Mouse (Mus musculus) embryonic stem cell, embryonic (primary cell): Measurements from ENCODE around the gene Chd1l.

Experiments
- CTCF ChIA-PET, 4 experiments: fragments of 300-600 bp in 2 of 4; fragments of 350-600 bp in 2 of 4; sonication (Branson Sonifier 250); formaldehyde crosslinking; loops; one replicate each; lab custom pipeline; 2022; ENCODE audit warnings: inconsistent platforms in 2 of 4; lab: Charles Lee
- POLR2A ChIA-PET, 4 experiments: fragments of 300-600 bp in 2 of 4; fragments of 350-600 bp in 2 of 4; sonication (Branson Sonifier 250); formaldehyde crosslinking; loops; one replicate each; lab custom pipeline; 2022; ENCODE audit warnings: antibody characterized with exemption in 4 of 4, inconsistent platforms in 1 of 4; lab: Charles Lee

Chd1l gene

GRCm38 (mm10) chr3:97590699-97591098 is 19.3 kb downstream of the Chd1l start:
- CTCF ChIA-PET, result interaction anchor here in 3 of 4 experiments (1.1 to 1.7 kb wide), 5 partner anchors 15 to 196 kb away, joined by 3 to 6 read pairs (median 4); partner anchors contain the start of gene Chd1l (in 2 of the 3)

GRCm38 (mm10) chr3:97587656-97588055 is 22.3 kb downstream of the Chd1l start:
- ChIA-PET POLR2A (interaction anchor here in 1 of 4 experiments (1.0 to 1.3 kb wide), 2 partner anchors 9 to 51 kb away, joined by 3 read pairs; no protein-coding TSS in a partner anchor), CTCF (interaction anchor here in 1 of 4 experiments (0.5 kb wide), 1 partner anchor 652 kb away, joined by 3 read pairs; no protein-coding TSS in a partner anchor)

More at GRCm38 (mm10) chr3:97590699-97591098, 19.3 kb downstream of the Chd1l start:
- POLR2A ChIA-PET, result interaction anchor here in 2 of 4 experiments (0.8 to 1.2 kb wide), 2 partner anchors 9 to 181 kb away, joined by 3 to 4 read pairs; no protein-coding TSS in a partner anchor

- ChIA-PET POLR2A (interaction anchor here in 3 of 4 experiments (0.5 to 1.2 kb wide), 11 partner anchors 17 to 284 kb away, joined by 3 to 4 read pairs (median 3); no protein-coding TSS in a partner anchor), CTCF (interaction anchor here (0.5 to 3.0 kb wide), 62 partner anchors 8 to 659 kb away, joined by 3 to 43 read pairs (median 4); partner anchors contain the start of gene Chd1l (in 3 of the 4))
Observed at GRCm38 (mm10) chr3:97585383-97586160, 24.4 kb downstream of the Chd1l start.

- POLR2A ChIA-PET, result interaction anchor here in 2 of 4 experiments (0.7 to 1.5 kb wide), 3 partner anchors 9 to 277 kb away, joined by 3 to 5 read pairs (median 3); no protein-coding TSS in a partner anchor
- CTCF ChIA-PET, result interaction anchor here in 2 of 4 experiments (1.4 to 1.6 kb wide), 2 partner anchors 12 to 36 kb away, joined by 4 to 5 read pairs; partner anchors contain the start of gene Chd1l (in 1 of the 2)
Observed at GRCm38 (mm10) chr3:97573807-97574206, 36.2 kb downstream of the Chd1l start.

- POLR2A ChIA-PET, result no interaction called here
- CTCF ChIA-PET, result interaction anchor here in 1 of 4 experiments (1.2 kb wide), 1 partner anchor 21 kb away, joined by 5 read pairs; no protein-coding TSS in a partner anchor
Observed at GRCm38 (mm10) chr3:97564588-97564987, 45.4 kb downstream of the Chd1l start.

GRCm38 (mm10) chr3:97558554-97558953 is 51.4 kb downstream of the Chd1l start:
- ChIA-PET POLR2A (no interaction called here), CTCF (no interaction called here)

- ChIA-PET CTCF (interaction anchor here in 2 of 4 experiments (0.7 to 1.0 kb wide), 2 partner anchors 47 to 64 kb away, joined by 3 read pairs; partner anchors contain the start of gene Chd1l (in 1 of the 2)), POLR2A (interaction anchor here in 3 of 4 experiments (0.5 to 1.8 kb wide), 8 partner anchors 9 to 1894 kb away, joined by 4 to 10 read pairs (median 5); no protein-coding TSS in a partner anchor)
Observed at GRCm38 (mm10) chr3:97546205-97546604, 63.8 kb downstream of the Chd1l start.

GRCm38 (mm10) chr3:97540171-97540570 is 69.8 kb downstream of the Chd1l start:
- CTCF ChIA-PET, result interaction anchor here in 3 of 4 experiments (0.7 to 1.3 kb wide), 5 partner anchors 11 to 907 kb away, joined by 3 to 6 read pairs (median 3); no protein-coding TSS in a partner anchor
- POLR2A ChIA-PET, result interaction anchor here (0.6 to 1.8 kb wide), 12 partner anchors 8 to 1659 kb away, joined by 3 to 7 read pairs (median 4); no protein-coding TSS in a partner anchor

GRCm38 (mm10) chr3:97538634-97539033 is 71.4 kb downstream of the Chd1l start:
- CTCF ChIA-PET, result interaction anchor here in 1 of 4 experiments (0.8 kb wide), 1 partner anchor 47 kb away, joined by 3 read pairs; no protein-coding TSS in a partner anchor
- POLR2A ChIA-PET, result no interaction called here

- CTCF ChIA-PET, result interaction anchor here in 3 of 4 experiments (0.7 to 3.3 kb wide), 6 partner anchors 13 to 144 kb away, joined by 3 to 43 read pairs (median 10); no protein-coding TSS in a partner anchor
- POLR2A ChIA-PET, result interaction anchor here in 3 of 4 experiments (0.7 to 2.1 kb wide), 10 partner anchors 9 to 73 kb away, joined by 3 to 10 read pairs (median 4); no protein-coding TSS in a partner anchor
Observed at GRCm38 (mm10) chr3:97537006-97537405, 73.0 kb downstream of the Chd1l start.

- ChIA-PET POLR2A (interaction anchor here in 3 of 4 experiments (0.6 to 1.3 kb wide), 8 partner anchors 9 to 727 kb away, joined by 3 to 4 read pairs (median 3); no protein-coding TSS in a partner anchor), CTCF (interaction anchor here (0.5 to 3.3 kb wide), 11 partner anchors 20 to 143 kb away, joined by 3 to 43 read pairs (median 4); partner anchors contain the start of gene Chd1l (in 2 of the 4))
Observed at GRCm38 (mm10) chr3:97535660-97536059, 74.3 kb downstream of the Chd1l start.

GRCm38 (mm10) chr3:97525458-97525857 is 84.5 kb downstream of the Chd1l start:
- POLR2A ChIA-PET, result interaction anchor here in 1 of 4 experiments (1.6 kb wide), 1 partner anchor 11 kb away, joined by 4 read pairs; no protein-coding TSS in a partner anchor
- CTCF ChIA-PET, result interaction anchor here (0.5 to 2.2 kb wide), 9 partner anchors 14 to 221 kb away, joined by 3 to 10 read pairs (median 6); partner anchors contain the start of gene Chd1l (in 1 of the 4)

GRCm38 (mm10) chr3:97524835-97525234 is 85.2 kb downstream of the Chd1l start:
- ChIA-PET CTCF (interaction anchor here (0.6 to 2.2 kb wide), 12 partner anchors 12 to 1389 kb away, joined by 3 to 10 read pairs (median 5); partner anchors contain the start of gene Chd1l (in 1 of the 4)), POLR2A (interaction anchor here in 1 of 4 experiments (1.6 kb wide), 1 partner anchor 12 kb away, joined by 4 read pairs; no protein-coding TSS in a partner anchor)

- ChIA-PET POLR2A (interaction anchor here in 2 of 4 experiments (0.7 to 0.9 kb wide), 2 partner anchors 214 to 307 kb away, joined by 3 read pairs; no protein-coding TSS in a partner anchor), CTCF (interaction anchor here in 3 of 4 experiments (0.9 to 2.1 kb wide), 4 partner anchors 63 to 184 kb away, joined by 3 to 7 read pairs (median 3); no protein-coding TSS in a partner anchor)
Observed at GRCm38 (mm10) chr3:97521946-97522731, 87.9 kb downstream of the Chd1l start.

- CTCF ChIA-PET, result no interaction called here
- POLR2A ChIA-PET, result no interaction called here
Observed at GRCm38 (mm10) chr3:97519883-97520282, 90.1 kb downstream of the Chd1l start.

- CTCF ChIA-PET, result no interaction called here
- POLR2A ChIA-PET, result no interaction called here
Observed at GRCm38 (mm10) chr3:97512296-97512695, 97.7 kb downstream of the Chd1l start.
